Mouse (Mus musculus) lung, embryonic 14.5 days (tissue): Measurements from ENCODE around the gene Tyrobp. TPM values are rescaled to one million over a fixed set of nuclear protein-coding genes. Genes with fewer than 3 reads are reported as not detected.

Experiments
- ATAC-seq: fragments of 200-750 bp; cut with Nextera tagmentation; 2 replicates; pipeline ENCODE4 v1.8.0; 2017; ENCODE audit warnings: mild to moderate bottlenecking, moderate TSS enrichment, moderate library complexity; ENCODE audit not compliant: insufficient read depth
- DNase-seq: peaks from one replicate; pipeline ENCODE4 v3.0.0-alpha.2; 2015
- H3K27ac ChIP-seq: fragments of 300-500 bp; sonication (generic); 2 replicates; pipeline ENCODE4 v1.5.1; 2014; ENCODE audit warnings: low read depth, mild to moderate bottlenecking, moderate library complexity
- H3K27me3 ChIP-seq: fragments of 300-500 bp; sonication (generic); 2 replicates; pipeline ENCODE4 v1.6.1; 2014; ENCODE audit warnings: low read length, control low read depth; ENCODE audit not compliant: insufficient read depth
- H3K36me3 ChIP-seq: fragments of 300-500 bp; sonication (generic); 2 replicates; pipeline ENCODE4 v1.6.1; 2014; ENCODE audit warnings: control low read depth; ENCODE audit not compliant: insufficient read depth
- H3K4me1 ChIP-seq: fragments of 300-500 bp; sonication (generic); 2 replicates; pipeline ENCODE4 v1.6.1; 2014; ENCODE audit warnings: antibody characterized with exemption, control low read depth; ENCODE audit not compliant: insufficient read depth
- H3K4me2 ChIP-seq: fragments of 300-500 bp; sonication (generic); 2 replicates; pipeline ENCODE4 v1.6.1; 2014; ENCODE audit warnings: mild to moderate bottlenecking
- H3K4me3 ChIP-seq: fragments of 300-500 bp; sonication (generic); 2 replicates; pipeline ENCODE4 v1.5.1; 2014; ENCODE audit warnings: low read depth, low read length
- H3K9ac ChIP-seq: fragments of 300-500 bp; sonication (generic); 2 replicates; pipeline ENCODE4 v1.6.1; 2014
- H3K9me3 ChIP-seq: fragments of 300-500 bp; sonication (generic); 2 replicates; pipeline ENCODE4 v1.6.1; 2016; ENCODE audit warnings: low read depth, low read length, control low read depth
- CTCF ChIP-seq: IDR thresholded peaks from 2 replicates; pipeline ENCODE4 v1.5.1; 2016; ENCODE audit warnings: antibody characterized with exemption, low read depth
- WGBS: fragments of 180-500 bp; shearing (Covaris S2); extraction: QIAGEN DNeasy Blood & Tissue Kit; methylation state at CpG from one replicate; pipeline ENCODE4 v1.1.7; 2014; 5-methylcytosine and 5-hydroxymethylcytosine counted together
- polyA plus RNA-seq: library from polyadenylated mRNA; unstranded; fragments of >200 nt; fragmentation: Nextera tagmentation; extraction: Ambion mirVana; gene quantifications from 2 replicates; pipeline ENCODE4 v1.2.1, GENCODE M21; 2014

Gene Tyrobp
- polyA plus RNA-seq, 1 experiment from 2014 or later = 46.0 TPM

GRCm38 (mm10) chr7:30423071-30423641 lies 9.6 kb downstream of the Tyrobp start:
- Histone ChIP-seq H3K4me2 (peak overlapping the region; percentile 93), H3K27ac (no peak overlapping the region; the same call in 1 of the 2 replicates)
- peak; percentile 39 for DNase-seq

GRCm38 (mm10) chr7:30429327-30429726 lies 15.8 kb downstream of the Tyrobp start:
- Histone ChIP-seq H3K4me1 (no peaks in the 10 kb centered on the region), H3K9ac (no peak overlapping the region), H3K4me2 (no peak overlapping the region), H3K27me3 (no peaks in the 10 kb centered on the region), H3K36me3 (peaks cover 10% of the 10 kb centered on the region; the same call in 1 of the 2 replicates), H3K9me3 (no peaks in the 10 kb centered on the region), H3K4me3 (no peak overlapping the region), H3K27ac (no peak overlapping the region)
- ATAC-seq (no peak), DNase-seq (no peak)
- no peak for TF ChIP-seq CTCF

More at GRCm38 (mm10) chr7:30423071-30423641, 9.6 kb downstream of the Tyrobp start:
- TF ChIP-seq CTCF = no peak
- Histone ChIP-seq H3K4me1 (0 out of 2 replicates have a peak, but pooled peaks cover 3% of the 10 kb centered on the region), H3K36me3 (peaks cover 10% of the 10 kb centered on the region; the same call in 1 of the 2 replicates), H3K4me3 (peak overlapping the region; percentile 56), H3K9ac (peak overlapping the region; percentile 55), H3K9me3 (no peaks in the 10 kb centered on the region; the same call in 1 of the 2 replicates), H3K27me3 (0 out of 2 replicates have a peak, but pooled peaks cover 3% of the 10 kb centered on the region)
- ATAC-seq = no peak
- 36% methylated on average over 23 of the region's 23 CpGs for WGBS

DNA sequence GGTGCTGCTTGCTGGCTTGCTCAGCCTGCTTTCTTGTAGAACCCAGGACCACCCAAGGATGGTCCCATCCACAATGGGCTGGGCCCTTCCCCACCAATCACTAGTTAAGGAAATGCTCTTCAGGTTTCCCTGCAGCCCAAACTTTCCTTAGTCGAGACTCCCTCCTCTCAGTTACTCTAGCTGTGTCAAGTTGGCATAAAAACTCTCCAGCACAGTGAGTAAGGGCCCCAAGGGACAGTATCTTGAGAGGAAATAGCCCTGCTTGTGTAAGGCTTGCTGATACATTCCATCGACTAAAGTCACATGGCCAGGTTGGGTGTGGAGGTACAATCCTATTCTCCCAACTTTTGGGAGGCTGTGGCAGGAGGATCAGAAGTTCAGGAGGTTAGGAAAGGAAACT lies 16.6 kb downstream of the Tyrobp start:
- ATAC-seq = no peak
- Histone ChIP-seq H3K27me3 (no peaks in the 10 kb centered on the region), H3K4me2 (no peak overlapping the region), H3K4me3 (no peak overlapping the region), H3K9ac (no peak overlapping the region), H3K9me3 (no peaks in the 10 kb centered on the region), H3K36me3 (peaks cover 10% of the 10 kb centered on the region; the same call in 1 of the 2 replicates), H3K4me1 (no peaks in the 10 kb centered on the region), H3K27ac (no peak overlapping the region)
- DNase-seq = no peak
- no peak for TF ChIP-seq CTCF
- 50% methylated on average over 2 of the region's 2 CpGs for WGBS

- TF ChIP-seq CTCF = peak; percentile 59
- peaks cover 6% of the 10 kb centered on the region; the same call in 1 of the 2 replicates for H3K36me3 ChIP-seq
- 9% methylated on average over 3 of the region's 3 CpGs for WGBS
- no peaks in the 10 kb centered on the region for H3K4me1 ChIP-seq
- no peaks in the 10 kb centered on the region for H3K27me3 ChIP-seq
- peak; percentile 69 for DNase-seq
- ATAC-seq = no peak
- no peak overlapping the region for H3K9ac ChIP-seq
- no peak overlapping the region for H3K4me2 ChIP-seq
- no peak overlapping the region for H3K27ac ChIP-seq
- no peak overlapping the region for H3K4me3 ChIP-seq
- no peaks in the 10 kb centered on the region for H3K9me3 ChIP-seq
These were observed 18.2 kb downstream of the Tyrobp start for GRCm38 (mm10) chr7:30431793-30432192.

DNA sequence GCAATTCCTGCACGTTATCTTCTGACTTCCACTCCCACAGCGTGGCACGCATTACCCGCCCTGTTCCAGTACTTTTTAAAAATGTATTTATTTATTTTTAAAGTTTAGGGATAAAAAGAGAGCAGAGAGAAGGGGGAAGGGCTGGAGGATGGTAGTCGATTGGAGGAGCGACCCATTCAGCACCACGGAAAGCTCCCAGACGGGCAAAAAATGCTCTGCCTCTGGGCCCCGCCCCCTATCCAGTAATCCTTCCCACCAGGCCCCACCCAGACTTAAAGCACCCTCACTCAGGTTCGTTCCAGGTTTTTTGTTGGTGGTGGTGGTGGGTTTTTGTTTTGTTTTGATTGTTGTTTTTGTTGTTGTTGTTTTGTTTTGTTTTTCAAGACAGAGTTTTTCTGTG lies 20.7 kb downstream of the Tyrobp start:
- peak; percentile 81 for DNase-seq
- no peak overlapping the region for H3K4me2 ChIP-seq

DNA sequence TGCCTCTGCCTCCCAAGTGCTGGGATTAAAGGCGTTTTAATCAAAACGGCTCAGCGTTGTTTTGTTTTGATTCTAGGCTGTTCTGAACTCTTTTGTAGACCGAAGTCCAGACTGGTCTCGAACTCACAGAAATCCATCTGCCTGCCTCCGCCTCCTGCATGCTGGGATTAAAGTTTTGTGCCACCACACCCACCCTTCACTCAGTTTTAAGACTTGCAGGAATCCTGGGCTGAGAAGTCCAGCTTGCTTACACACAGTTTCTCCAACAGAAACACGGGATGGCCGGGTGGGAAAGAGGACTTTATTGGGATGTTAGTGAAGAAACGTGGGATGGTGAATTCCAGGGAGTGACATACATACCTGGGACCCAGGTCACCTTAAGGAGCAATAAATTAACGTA lies 21.1 kb downstream of the Tyrobp start:
- no peaks in the 10 kb centered on the region for H3K9me3 ChIP-seq
- H3K9ac ChIP-seq = no peak overlapping the region
- no peak for ATAC-seq
- no peak for DNase-seq
- H3K4me1 ChIP-seq = no peaks in the 10 kb centered on the region
- no peak overlapping the region for H3K27ac ChIP-seq
- H3K4me2 ChIP-seq = no peak overlapping the region
- H3K4me3 ChIP-seq = no peak overlapping the region
- 67% methylated on average over 10 of the region's 10 CpGs for WGBS
- H3K36me3 ChIP-seq = no peaks in the 10 kb centered on the region
- H3K27me3 ChIP-seq = no peaks in the 10 kb centered on the region
- TF ChIP-seq CTCF = no peak

More for the DNA sequence above, 20.7 kb downstream of the Tyrobp start:
- H3K9me3 ChIP-seq = no peaks in the 10 kb centered on the region
- no peaks in the 10 kb centered on the region for H3K4me1 ChIP-seq
- H3K9ac ChIP-seq = no peak overlapping the region
- no peak overlapping the region for H3K27ac ChIP-seq
- ATAC-seq = no peak
- TF ChIP-seq CTCF = no peak
- no peaks in the 10 kb centered on the region for H3K27me3 ChIP-seq
- no peak overlapping the region for H3K4me3 ChIP-seq
- H3K36me3 ChIP-seq = no peaks in the 10 kb centered on the region
- WGBS = 3% methylated on average over 10 of the region's 10 CpGs

DNA sequence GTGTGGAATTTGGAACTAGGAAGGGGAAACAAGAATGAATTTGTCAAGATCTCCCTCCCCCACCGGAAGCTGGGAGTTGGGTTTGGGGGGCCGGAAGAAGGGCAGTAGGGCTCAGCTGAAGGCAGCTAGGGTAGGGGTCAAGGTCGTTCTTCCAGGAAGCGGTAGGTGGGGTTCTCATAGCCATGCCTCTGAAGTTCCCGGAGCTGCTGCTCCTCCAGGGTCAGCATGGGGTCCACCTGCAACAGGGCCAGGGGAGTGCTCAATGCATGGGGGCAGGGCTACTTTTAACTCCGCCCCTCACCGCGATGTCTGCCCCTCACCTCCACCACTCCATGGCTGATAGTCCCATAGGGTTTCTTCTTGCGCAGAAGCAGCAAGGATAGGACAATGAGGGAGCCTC lies 21.6 kb downstream of the Tyrobp start:
- Histone ChIP-seq H3K4me2 (no peak overlapping the region), H3K27ac (no peak overlapping the region), H3K9me3 (no peaks in the 10 kb centered on the region), H3K4me3 (no peak overlapping the region), H3K36me3 (no peaks in the 10 kb centered on the region), H3K4me1 (no peaks in the 10 kb centered on the region), H3K9ac (no peak overlapping the region), H3K27me3 (no peaks in the 10 kb centered on the region)
- DNase-seq (no peak), ATAC-seq (no peak)
- 33% methylated on average over 9 of the region's 9 CpGs for WGBS
- TF ChIP-seq CTCF = no peak
